In genomic region chr7:30777081-30777579, GRCm38 (mm10) we compare ENCODE assay signal across 42 mouse cellular contexts. TPM values are rescaled to one million over a fixed set of nuclear protein-coding genes. Genes with fewer than 3 reads are reported as not detected.
DNase-seq lines count a peak whose midpoint lies in the region; ATAC-seq and TF ChIP-seq lines count a peak whose summit lies in the region.
"Had no signal": no experiment of that assay in that cellular context is flagged by ENCODE, and none has a peak within 500 bp of the region (broad histone marks: within the 10 kb centered on the region; RNA-seq: fewer than 3 reads in every experiment).

No protein-coding gene starts in this region.

- H3K4me3 ChIP-seq in neural tube, embryonic 15.5 days (replicated peaks), result no peak overlapping the region
- H3K4me3 ChIP-seq in midbrain, postnatal 0 days (ENCODE audit: low read depth, low read length), result no peak overlapping the region
- H3K4me3 ChIP-seq: embryonic facial prominence, embryonic 12.5 days; forebrain, embryonic 10.5 days; forebrain, embryonic 15.5 days; gastrocnemius, adult 2 months; heart, adult 2 months; heart, embryonic 12.5 days; limb, embryonic 12.5 days; lung, embryonic 15.5 days had no signal

- TF ChIP-seq CTCF in midbrain, postnatal 0 days (IDR thresholded peaks at IDR 0.05), result no peak

- H3K4me2 ChIP-seq in neural tube, embryonic 15.5 days, result no peak overlapping the region
- no peak overlapping the region for H3K4me2 ChIP-seq in midbrain, postnatal 0 days (ENCODE audit: low read depth, low read length, poor library complexity, severe bottlenecking)
- H3K4me2 ChIP-seq: embryonic facial prominence, embryonic 12.5 days; forebrain, embryonic 15.5 days; heart, embryonic 12.5 days; hindbrain, embryonic 14.5 days; limb, embryonic 12.5 days; liver, embryonic 11.5 days; lung, embryonic 15.5 days; midbrain, embryonic 11.5 days had no signal

- H3K4me1 ChIP-seq in neural tube, embryonic 15.5 days, result no peaks in the 10 kb centered on the region
- no peaks in the 10 kb centered on the region for H3K4me1 ChIP-seq in midbrain, postnatal 0 days (ENCODE audit: insufficient read depth, low read length)
- H3K4me1 ChIP-seq: embryonic facial prominence, embryonic 12.5 days; forebrain, embryonic 15.5 days; heart, embryonic 12.5 days; limb, embryonic 12.5 days; lung, embryonic 15.5 days had no signal

- H3K36me3 ChIP-seq in neural tube, embryonic 15.5 days, result no peaks in the 10 kb centered on the region
- H3K36me3 ChIP-seq in midbrain, postnatal 0 days (ENCODE audit: insufficient read depth, low read length), result no peaks in the 10 kb centered on the region
- H3K36me3 ChIP-seq: embryonic facial prominence, embryonic 12.5 days; forebrain, embryonic 10.5 days; forebrain, embryonic 15.5 days; heart, embryonic 12.5 days; limb, embryonic 12.5 days; lung, embryonic 15.5 days had no signal

- H3K9ac ChIP-seq in neural tube, embryonic 15.5 days (replicated peaks), result no peak overlapping the region
- no peak overlapping the region for H3K9ac ChIP-seq in midbrain, postnatal 0 days (replicated peaks; ENCODE audit: low read length, poor library complexity, severe bottlenecking)
- H3K9ac ChIP-seq: embryonic facial prominence, embryonic 12.5 days; forebrain, embryonic 15.5 days; heart, embryonic 12.5 days; hindbrain, embryonic 14.5 days; limb, embryonic 12.5 days; lung, embryonic 15.5 days had no signal

- H3K27me3 ChIP-seq in neural tube, embryonic 15.5 days (replicated peaks), result no peaks in the 10 kb centered on the region
- H3K27me3 ChIP-seq in midbrain, postnatal 0 days (ENCODE audit: insufficient read depth, low read length), result no peaks in the 10 kb centered on the region
- H3K27me3 ChIP-seq: embryonic facial prominence, embryonic 12.5 days; forebrain, embryonic 15.5 days; heart, embryonic 12.5 days; limb, embryonic 12.5 days; lung, embryonic 15.5 days had no signal

- H3K9me3 ChIP-seq in neural tube, embryonic 15.5 days (replicated peaks), result no peaks in the 10 kb centered on the region
- H3K9me3 ChIP-seq in midbrain, postnatal 0 days (ENCODE audit: low read length), result no peaks in the 10 kb centered on the region
- H3K9me3 ChIP-seq: embryonic facial prominence, embryonic 12.5 days; forebrain, embryonic 15.5 days; limb, embryonic 12.5 days; lung, embryonic 15.5 days had no signal

- WGBS in neural tube, embryonic 15.5 days, result 55% methylated on average over 7 of the region's 7 CpGs
- WGBS in midbrain, postnatal 0 days, result 44% methylated on average over 7 of the region's 7 CpGs

- peak; percentile 47 for ATAC-seq in neural tube, embryonic 15.5 days (ENCODE audit: low FRiP score)
- ATAC-seq in granulocyte monocyte progenitor cell, adult 5-6 weeks (replicated peaks; ENCODE audit: poor library complexity, severe bottlenecking), result peak; percentile 56
- no peak for ATAC-seq in midbrain, postnatal 0 days (ENCODE audit: low FRiP score)
- ATAC-seq: activated CD4-positive, CD25-positive, alpha-beta regulatory T cell, adult 4 months; forebrain, embryonic 15.5 days; inflammation-experienced regulatory T-cells, adult 6 months; Patski had no signal

- H3K27ac ChIP-seq in neural tube, embryonic 15.5 days (replicated peaks), result no peak overlapping the region
- H3K27ac ChIP-seq in midbrain, postnatal 0 days (ENCODE audit: low read depth, low read length), result no peak overlapping the region
- H3K27ac ChIP-seq: embryonic facial prominence, embryonic 12.5 days; forebrain, embryonic 10.5 days; forebrain, embryonic 15.5 days; gastrocnemius, adult 2 months; heart, adult 2 months; hindbrain, embryonic 14.5 days; limb, embryonic 12.5 days; lung, embryonic 15.5 days had no signal

- DNase-seq in neural tube, embryonic 10.5 days (ENCODE audit: extremely low spot score, low spot score), result no peak
- DNase-seq in R1 (ENCODE audit: low read depth, low spot score), result peak; percentile 74
- DNase-seq in cerebellum, postnatal 36 days, result no peak
- DNase-seq in midbrain, postnatal 0 days (ENCODE audit: low spot score), result no peak
- DNase-seq: adrenal gland, adult 8-10 months; B cell, adult 2 months; cerebellum, adult 2 months; cerebellum, postnatal 14 days; gastrocnemius, adult 2 months; gastrocnemius, postnatal 36 days; heart, adult 2 months; heart, postnatal 4 days; kidney, adult 11 months; kidney, postnatal 14 days; right cerebral cortex, adult 18-20 months; spleen, adult 18-20 months; thymus, adult 2 months; thymus, postnatal 4 days had no signal

RNA-seq across cellular contexts. Expression of gene Krtdap, which starts 10.6 kb away (rescaled TPM):
- 2.4 and 10.4 TPM in 2 replicates for polyA plus RNA-seq in neural tube, embryonic 15.5 days (2015; fragmentation: Nextera tagmentation; extraction: Ambion mirVana)
- total RNA-seq in granulocyte monocyte progenitor cell, adult 5-6 weeks (2014; fragmentation: Nextera tagmentation), result not detected in 2 replicates
- not detected in 2 replicates for total RNA-seq in granulocyte monocyte progenitor cell, adult 5-6 weeks (2017)
- total RNA-seq in midbrain, postnatal 0 days (2014; rRNA removed), result 4.8 and 19.2 TPM in 2 replicates
- polyA plus RNA-seq in midbrain, postnatal 0 days (2015; fragmentation: Nextera tagmentation; extraction: Ambion mirVana), result 1.2 and 1.6 TPM in 2 replicates
- total RNA-seq: adrenal gland, adult 8-10 months; gastrocnemius, postnatal 36 days; heart, adult 2 months; heart, postnatal 4 days; layer of hippocampus, adult 18-20 months; layer of hippocampus, postnatal 10 days; left cerebral cortex, postnatal 10 days; megakaryocyte, adult 5-6 weeks; MEL had no signal
- polyA plus RNA-seq: activated CD4-positive, CD25-positive, alpha-beta regulatory T cell, adult 4 months; cerebellum, adult 2 months; forebrain, embryonic 10.5 days; frontal cortex, adult 2 months; heart, adult 2 months; heart, embryonic 12.5 days; hindbrain, embryonic 14.5 days; inflammation-experienced regulatory T-cells, adult 6 months; kidney, embryonic 14.5 days; limb, embryonic 12.5 days; liver, embryonic 11.5 days; midbrain, embryonic 11.5 days; Patski had no signal

RNA-seq across cellular contexts. Expression of gene Dmkn, which starts 13.6 kb away (rescaled TPM):
- polyA plus RNA-seq in neural tube, embryonic 15.5 days (2015; fragmentation: Nextera tagmentation; extraction: Ambion mirVana), result 3.7 and 6.2 TPM in 2 replicates
- 68.4 and 69.3 TPM in 2 replicates for total RNA-seq in granulocyte monocyte progenitor cell, adult 5-6 weeks (2014; fragmentation: Nextera tagmentation)
- total RNA-seq in granulocyte monocyte progenitor cell, adult 5-6 weeks (2017), result 81.3 and 133 TPM in 2 replicates
- 0.71 and 7.9 TPM in 2 replicates for total RNA-seq in midbrain, postnatal 0 days (2014; rRNA removed)
- 4.5 and 4.9 TPM in 2 replicates for polyA plus RNA-seq in midbrain, postnatal 0 days (2015; fragmentation: Nextera tagmentation; extraction: Ambion mirVana)
- total RNA-seq: MEL had no signal
- polyA plus RNA-seq: embryonic facial prominence, embryonic 12.5 days; forebrain, embryonic 10.5 days; inflammation-experienced regulatory T-cells, adult 6 months; limb, embryonic 12.5 days; liver, embryonic 11.5 days; midbrain, embryonic 11.5 days had no signal

RNA-seq across cellular contexts. Expression of gene Sbsn, which starts 25.9 kb away (rescaled TPM):
- 1.6 and 2.0 TPM in 2 replicates for polyA plus RNA-seq in neural tube, embryonic 15.5 days (2015; fragmentation: Nextera tagmentation; extraction: Ambion mirVana)
- 2.4 and 3.7 TPM in 2 replicates for total RNA-seq in granulocyte monocyte progenitor cell, adult 5-6 weeks (2014; fragmentation: Nextera tagmentation)
- total RNA-seq in granulocyte monocyte progenitor cell, adult 5-6 weeks (2017), result 1.2 TPM in 1 of 2 replicates, not detected in the other
- total RNA-seq in midbrain, postnatal 0 days (2014; rRNA removed), result 2.4 and 4.0 TPM in 2 replicates
- 1.8 and 4.1 TPM in 2 replicates for polyA plus RNA-seq in midbrain, postnatal 0 days (2015; fragmentation: Nextera tagmentation; extraction: Ambion mirVana)

RNA-seq across cellular contexts. Expression of gene Gapdhs, which starts 33.6 kb away (rescaled TPM):
- 0.73 and 1.0 TPM in 2 replicates for polyA plus RNA-seq in neural tube, embryonic 15.5 days (2015; fragmentation: Nextera tagmentation; extraction: Ambion mirVana)
- not detected in 2 replicates for total RNA-seq in granulocyte monocyte progenitor cell, adult 5-6 weeks (2014; fragmentation: Nextera tagmentation)
- total RNA-seq in granulocyte monocyte progenitor cell, adult 5-6 weeks (2017), result not detected in 2 replicates
- total RNA-seq in midbrain, postnatal 0 days (2014; rRNA removed), result not detected in 2 replicates
- 0.79 and 0.80 TPM in 2 replicates for polyA plus RNA-seq in midbrain, postnatal 0 days (2015; fragmentation: Nextera tagmentation; extraction: Ambion mirVana)
- total RNA-seq: adrenal gland, adult 8-10 months; adrenal gland, postnatal 4 days; gastrocnemius, adult 2 months; gastrocnemius, postnatal 36 days; heart, adult 2 months; heart, postnatal 4 days; layer of hippocampus, adult 18-20 months; layer of hippocampus, postnatal 10 days; left cerebral cortex, postnatal 10 days; megakaryocyte, adult 5-6 weeks; MEL had no signal
- polyA plus RNA-seq: activated CD4-positive, CD25-positive, alpha-beta regulatory T cell, adult 4 months; cerebellum, adult 2 months; frontal cortex, adult 2 months; heart, embryonic 12.5 days; heart, postnatal 0 days; liver, embryonic 16.5 days had no signal

RNA-seq across cellular contexts. Expression of gene Ffar2, which starts 46.4 kb away (rescaled TPM):
- 0.15 and 1.1 TPM in 2 replicates for polyA plus RNA-seq in neural tube, embryonic 15.5 days (2015; fragmentation: Nextera tagmentation; extraction: Ambion mirVana)
- 6.5 and 17.9 TPM in 2 replicates for total RNA-seq in granulocyte monocyte progenitor cell, adult 5-6 weeks (2014; fragmentation: Nextera tagmentation)
- total RNA-seq in granulocyte monocyte progenitor cell, adult 5-6 weeks (2017), result 23.4 and 26.4 TPM in 2 replicates
- total RNA-seq in midbrain, postnatal 0 days (2014; rRNA removed), result not detected in 2 replicates
- polyA plus RNA-seq in midbrain, postnatal 0 days (2015; fragmentation: Nextera tagmentation; extraction: Ambion mirVana), result 0.07 and 0.25 TPM in 2 replicates
- total RNA-seq: heart, adult 2 months; heart, postnatal 4 days; layer of hippocampus, adult 18-20 months; MEL had no signal
- polyA plus RNA-seq: embryonic facial prominence, embryonic 12.5 days; forebrain, embryonic 10.5 days; heart, embryonic 12.5 days; hindbrain, embryonic 14.5 days; kidney, embryonic 14.5 days; limb, embryonic 12.5 days; midbrain, embryonic 11.5 days; Patski had no signal
